Mouse (Mus musculus) stomach, postnatal 0 days (tissue): ENCODE data around the gene Sept5.

Source experiments
- CTCF ChIP-seq: IDR thresholded peaks from 2 replicates; pipeline ENCODE4 v1.5.1; 2016; ENCODE audit warnings: antibody characterized with exemption, low read depth, mild to moderate bottlenecking, moderate library complexity
- EP300 ChIP-seq: optimal IDR thresholded peaks from 2 replicates; pipeline ENCODE3; 2016; ENCODE audit warnings: antibody characterized with exemption

DNA sequence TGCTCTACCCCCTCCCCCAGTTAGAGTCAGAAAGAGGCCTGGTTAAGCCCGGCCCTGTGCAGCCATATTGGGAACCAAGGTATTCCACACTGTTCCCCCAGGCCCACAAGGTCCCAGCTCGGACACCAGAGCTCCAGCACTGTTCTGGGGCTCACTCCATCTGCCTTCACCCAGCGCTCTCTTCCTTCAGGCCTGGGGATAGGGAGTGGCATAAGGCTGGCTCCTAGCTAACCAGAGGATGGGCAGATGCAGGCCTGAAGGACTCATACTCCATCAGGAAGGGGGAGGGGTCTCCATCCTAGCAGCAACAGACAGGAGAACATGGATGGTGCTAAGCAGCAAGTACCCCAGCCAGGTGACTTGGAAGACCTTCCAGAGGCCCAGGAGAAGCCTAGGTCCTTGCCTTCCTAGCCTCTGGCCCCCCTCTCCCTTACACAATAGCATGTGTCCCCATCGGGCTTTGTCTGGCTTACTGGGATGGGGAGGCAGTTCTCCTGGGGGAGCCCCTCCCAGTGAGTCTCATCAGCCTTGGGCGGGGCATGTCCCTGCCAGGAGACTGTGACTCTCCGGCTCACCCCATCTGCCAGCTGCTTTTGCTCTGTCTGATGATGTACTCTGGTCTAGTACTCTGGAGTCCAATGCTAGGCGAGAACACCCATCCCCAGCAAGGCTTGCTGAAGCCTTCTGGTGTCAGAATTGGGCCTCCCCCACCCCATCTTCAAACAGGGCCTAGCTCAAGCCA lies 1.4 kb downstream of the Sept5 start:
- TF ChIP-seq CTCF (no peak), EP300 (no peak)
